Mouse (Mus musculus): Measurements from ENCODE around the gene Pik3cb.

Pik3cb gene

GRCm38 (mm10) chr9:99140063-99140882 lies at the start of gene Pik3cb:
Pik3cb (minus strand) TSS chr9:99140621.
- peak; percentile 95 for DNase-seq

- DNase-seq: no peak
Measured at GRCm38 (mm10) chr9:99183043-99183670, 42.7 kb upstream of the Pik3cb start.

GRCm38 (mm10) chr9:99182121-99182520 lies 41.7 kb upstream of the Pik3cb start:
- DNase-seq: no peak

- no peak for DNase-seq
Measured at GRCm38 (mm10) chr9:99180272-99180671, 39.9 kb upstream of the Pik3cb start.

- DNase-seq: no peak
Measured at GRCm38 (mm10) chr9:99178736-99179135, 38.3 kb upstream of the Pik3cb start.

- no peak for DNase-seq
Measured at GRCm38 (mm10) chr9:99175774-99176173, 35.4 kb upstream of the Pik3cb start.

- no peak for DNase-seq
Measured at GRCm38 (mm10) chr9:99172811-99173210, 32.4 kb upstream of the Pik3cb start.

- DNase-seq: no peak
Measured at GRCm38 (mm10) chr9:99171186-99171585, 30.8 kb upstream of the Pik3cb start.

GRCm38 (mm10) chr9:99169029-99169428 lies 28.6 kb upstream of the Pik3cb start:
- no peak for DNase-seq

- DNase-seq: no peak
Measured at GRCm38 (mm10) chr9:99166946-99167345, 26.5 kb upstream of the Pik3cb start.

- no peak for DNase-seq
Measured at GRCm38 (mm10) chr9:99165956-99166355, 25.5 kb upstream of the Pik3cb start.

- no peak for DNase-seq
Measured at GRCm38 (mm10) chr9:99164664-99165226, 24.3 kb upstream of the Pik3cb start.

- no peak for DNase-seq
Measured at GRCm38 (mm10) chr9:99164148-99164503, 23.7 kb upstream of the Pik3cb start.

- DNase-seq: peak; percentile 6
Measured at GRCm38 (mm10) chr9:99163420-99164147, 23.2 kb upstream of the Pik3cb start.

- no peak for DNase-seq
Measured at GRCm38 (mm10) chr9:99162839-99163238, 22.4 kb upstream of the Pik3cb start.

GRCm38 (mm10) chr9:99160780-99161179 lies 20.4 kb upstream of the Pik3cb start:
- no peak for DNase-seq

GRCm38 (mm10) chr9:99159932-99160331 lies 19.5 kb upstream of the Pik3cb start:
- no peak for DNase-seq

GRCm38 (mm10) chr9:99158708-99159107 lies 18.3 kb upstream of the Pik3cb start:
- no peak for DNase-seq

GRCm38 (mm10) chr9:99158203-99158632 lies 17.8 kb upstream of the Pik3cb start:
- DNase-seq: no peak

- peak; percentile 47 for DNase-seq
Measured at GRCm38 (mm10) chr9:99153655-99154054, 13.2 kb upstream of the Pik3cb start.

GRCm38 (mm10) chr9:99152699-99153490 lies 12.5 kb upstream of the Pik3cb start:
- DNase-seq: no peak

All from cerebellum, adult 9-11 months (tissue).